Mouse (Mus musculus) embryonic fibroblast, embryonic 13.5 days (primary cell): ENCODE measurements around the gene Dnmt3a.

Source experiments
- CTCF ChIP-seq: IDR thresholded peaks from 2 replicates; pipeline ENCODE4 v1.5.1; 2011; ENCODE audit warnings: mild to moderate bottlenecking, control low read depth, low read length, moderate library complexity, borderline replicate concordance; ENCODE audit not compliant: insufficient read depth
- POLR2A ChIP-seq: IDR thresholded peaks from 2 replicates; pipeline ENCODE4 v1.6.1; 2011; ENCODE audit warnings: low read depth, mild to moderate bottlenecking, control low read depth, low read length, moderate library complexity

GRCm38 (mm10) chr12:3812251-3812650 is 6.4 kb downstream of the Dnmt3a start:
- TF ChIP-seq CTCF (no peak), POLR2A (no peak)
